Mouse (Mus musculus) testis, adult 2 months (tissue): ENCODE measurements around the gene Creb5.

ENCODE experiments used
- CTCF ChIP-seq: fragments of 200-500 bp; IDR thresholded peaks from 2 replicates; pipeline ENCODE4 v1.5.1; 2012; ENCODE audit warnings: low read depth, mild to moderate bottlenecking, inconsistent platforms, low read length, moderate library complexity; ENCODE audit not compliant: control insufficient read depth, insufficient read depth, insufficient replicate concordance
- POLR2A ChIP-seq: fragments of 200-500 bp; IDR thresholded peaks from 2 replicates; pipeline ENCODE4 v1.6.1; 2012; ENCODE audit warnings: low read depth, mild to moderate bottlenecking, inconsistent platforms, low read length, moderate library complexity; ENCODE audit not compliant: control insufficient read depth

DNA sequence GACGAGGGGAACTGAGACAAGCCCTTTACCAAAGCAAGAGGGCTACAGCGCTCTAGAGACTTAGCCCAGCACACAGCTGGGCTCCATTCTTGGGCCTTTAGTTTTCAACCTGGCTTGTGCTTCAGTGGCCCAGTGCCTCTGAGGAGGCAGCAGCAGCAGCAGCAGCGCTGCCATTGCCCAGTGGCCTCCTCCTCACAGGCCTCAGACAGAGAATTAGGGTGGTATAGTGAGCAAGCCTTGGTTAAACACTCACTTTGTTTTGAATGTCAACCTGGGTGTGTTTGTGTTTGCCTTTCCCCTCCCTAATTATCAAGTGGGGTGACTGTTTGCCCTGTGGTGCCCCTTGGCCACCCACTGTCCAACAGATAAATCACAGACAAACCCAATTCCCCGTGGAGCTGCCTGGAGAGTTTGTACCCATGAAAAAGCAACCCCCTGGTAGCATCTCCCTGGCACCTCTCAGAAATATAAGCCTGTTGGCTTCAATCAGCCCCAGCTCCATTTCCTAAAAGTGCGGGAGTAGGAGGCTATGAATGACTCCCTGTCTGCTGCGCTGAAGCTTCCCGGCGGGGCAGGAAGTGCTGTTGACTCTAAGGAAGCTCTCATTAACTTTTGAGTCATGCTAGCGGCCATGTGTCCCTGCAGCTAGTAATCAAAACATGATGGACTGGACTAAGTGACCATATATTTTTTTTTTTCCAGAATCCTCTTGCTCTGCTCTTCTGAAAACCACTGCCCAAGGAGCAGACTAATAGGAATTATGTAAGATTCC is 328.6 kb downstream of the Creb5 start:
- TF ChIP-seq POLR2A (no peak), CTCF (no peak)
